Mouse (Mus musculus): Measurements from ENCODE around the gene Prkn.

- TF ChIP-seq CTCF (IDR thresholded peaks at IDR 0.05; ENCODE audit: borderline replicate concordance, insufficient read depth, low read depth, low read length) (no peak), POLR2A (IDR thresholded peaks at IDR 0.05; ENCODE audit: borderline replicate concordance, insufficient read depth, low read length) (no peak)
Observed at GRCm38 (mm10) chr17:11740716-11741115, 900.5 kb downstream of the Prkn start.

Data from cerebellum, adult 2 months (tissue).